Mouse (Mus musculus): ENCODE results near the gene B4galt2. TPM values are rescaled to one million over a fixed set of nuclear protein-coding genes. Genes with fewer than 3 reads are reported as not detected.

B4galt2 gene
- polyA plus RNA-seq, 1 experiment = 37.7 TPM

DNA sequence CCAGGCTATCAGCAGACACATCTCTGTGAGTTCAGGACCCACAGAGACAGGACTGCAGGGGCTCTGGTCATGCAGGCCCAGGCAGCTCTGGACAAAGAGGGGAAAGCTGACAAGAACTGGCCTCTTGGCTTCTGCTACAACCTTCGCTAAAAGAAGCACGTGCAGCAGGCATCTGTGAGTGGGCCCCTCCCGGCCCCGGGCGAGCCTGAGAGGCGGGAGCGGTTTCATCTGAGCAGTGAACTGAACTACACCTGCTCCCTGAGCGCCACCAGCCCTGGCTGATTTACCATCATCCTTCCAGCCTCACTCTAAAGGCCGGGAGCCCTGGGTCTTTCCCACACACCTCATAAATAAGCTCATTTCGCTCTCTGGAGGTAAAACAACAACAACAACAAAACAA, 5.0 kb downstream of the B4galt2 start:
- TF ChIP-seq CEBPB (IDR thresholded peaks at IDR 0.05; ENCODE audit: low read depth) (no peak), CTCF (IDR thresholded peaks at IDR 0.05; ENCODE audit: control insufficient read depth, insufficient read depth, insufficient read length) (no peak), FOSL1 (IDR thresholded peaks at IDR 0.05; ENCODE audit: insufficient read depth, low read length, poor library complexity, severe bottlenecking) (no peak)
- peaks cover 14% of the 10 kb centered on the region for H3K79me2 ChIP-seq (ENCODE audit: control insufficient read depth, insufficient read depth)
- H3K4me3 ChIP-seq (ENCODE audit: insufficient read depth, poor library complexity, severe bottlenecking) = no peak overlapping the region
- no peak overlapping the region for H3ac ChIP-seq (ENCODE audit: control insufficient read depth, insufficient read length, low read depth)
- peaks cover 26% of the 10 kb centered on the region for H3K36me3 ChIP-seq (ENCODE audit: control insufficient read depth, insufficient read depth)
- no peaks in the 10 kb centered on the region for H3K27me3 ChIP-seq (ENCODE audit: control insufficient read depth, insufficient read depth, insufficient read length)
- H3K79me3 ChIP-seq (ENCODE audit: low read depth) = peaks cover 2% of the 10 kb centered on the region

DNA sequence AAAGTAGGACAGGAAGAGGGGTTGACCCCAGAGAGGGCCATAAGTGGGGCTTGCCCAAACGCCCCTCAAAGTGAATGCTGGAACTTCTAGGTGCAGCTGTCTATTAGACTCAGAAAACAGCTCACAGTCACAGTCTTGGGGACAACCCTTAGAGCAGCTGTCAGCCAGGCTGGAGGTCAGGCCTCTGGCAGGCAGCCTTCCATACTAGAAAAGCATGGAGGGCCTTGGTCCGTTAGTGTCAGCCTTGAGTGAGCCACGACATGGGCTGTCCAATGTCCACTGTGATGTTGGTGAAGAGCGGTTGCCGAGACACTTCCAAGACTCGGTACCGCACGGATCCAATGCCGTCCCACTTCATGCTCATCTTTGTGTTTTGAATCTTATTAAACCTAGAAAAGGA, 9.7 kb downstream of the B4galt2 start:
- no peaks in the 10 kb centered on the region for H3K79me2 ChIP-seq (ENCODE audit: control insufficient read depth, insufficient read depth)
- no peaks in the 10 kb centered on the region for H3K79me3 ChIP-seq (ENCODE audit: low read depth)
- H3K27me3 ChIP-seq (ENCODE audit: control insufficient read depth, insufficient read depth, insufficient read length) = no peaks in the 10 kb centered on the region
- H3K4me3 ChIP-seq (ENCODE audit: insufficient read depth, poor library complexity, severe bottlenecking) = no peak overlapping the region
- TF ChIP-seq USF1 (IDR thresholded peaks at IDR 0.05; ENCODE audit: low read depth) = no peak
- TF ChIP-seq FOSL1 (IDR thresholded peaks at IDR 0.05; ENCODE audit: insufficient read depth, low read length, poor library complexity, severe bottlenecking) = no peak
- TF ChIP-seq MAX (IDR thresholded peaks at IDR 0.05) = no peak
- TF ChIP-seq CEBPB (IDR thresholded peaks at IDR 0.05; ENCODE audit: low read depth) = no peak
- TF ChIP-seq MYOD1 (IDR thresholded peaks at IDR 0.05; ENCODE audit: control insufficient read depth, insufficient read length, low read depth) = no peak
- no peak for TF ChIP-seq MYOG (IDR thresholded peaks at IDR 0.05; ENCODE audit: control insufficient read depth, extremely low read depth, insufficient read length)
- TF ChIP-seq CTCF (IDR thresholded peaks at IDR 0.05; ENCODE audit: control insufficient read depth, insufficient read depth, insufficient read length) = no peak
- peaks cover 22% of the 10 kb centered on the region for H3K36me3 ChIP-seq (ENCODE audit: control insufficient read depth, insufficient read depth)
- H3ac ChIP-seq (ENCODE audit: control insufficient read depth, insufficient read length, low read depth) = no peak overlapping the region

GRCm38 (mm10) chr4:117872471-117872886, 10.8 kb downstream of the B4galt2 start, which contains the start of gene Ccdc24:
TSS of gene Ccdc24 (minus strand) at chr4:117872557.
- H3ac ChIP-seq (ENCODE audit: control insufficient read depth, insufficient read length, low read depth) = no peak within 1 kb of the TSS
- no peaks in the 10 kb centered on the region for H3K79me2 ChIP-seq (ENCODE audit: control insufficient read depth, insufficient read depth)
- no peaks in the 10 kb centered on the region for H3K79me3 ChIP-seq (ENCODE audit: low read depth)
- H3K36me3 ChIP-seq (ENCODE audit: control insufficient read depth, insufficient read depth) = peaks cover 22% of the 10 kb centered on the region
- no peak within 1 kb of the TSS for H3K4me3 ChIP-seq (ENCODE audit: insufficient read depth, poor library complexity, severe bottlenecking)
- no peak for TF ChIP-seq CTCF (IDR thresholded peaks at IDR 0.05; ENCODE audit: control insufficient read depth, insufficient read depth, insufficient read length)
- no peak for TF ChIP-seq USF1 (IDR thresholded peaks at IDR 0.05; ENCODE audit: low read depth)
- no peak for TF ChIP-seq FOSL1 (IDR thresholded peaks at IDR 0.05; ENCODE audit: insufficient read depth, low read length, poor library complexity, severe bottlenecking)
- TF ChIP-seq MYOD1 (IDR thresholded peaks at IDR 0.05; ENCODE audit: control insufficient read depth, insufficient read length, low read depth) = no peak
- TF ChIP-seq MYOG (IDR thresholded peaks at IDR 0.05; ENCODE audit: control insufficient read depth, extremely low read depth, insufficient read length) = no peak
- TF ChIP-seq MAX (IDR thresholded peaks at IDR 0.05) = no peak
- no peak for TF ChIP-seq CEBPB (IDR thresholded peaks at IDR 0.05; ENCODE audit: low read depth)
- H3K27me3 ChIP-seq (ENCODE audit: control insufficient read depth, insufficient read depth, insufficient read length) = no peaks in the 10 kb centered on the region

DNA sequence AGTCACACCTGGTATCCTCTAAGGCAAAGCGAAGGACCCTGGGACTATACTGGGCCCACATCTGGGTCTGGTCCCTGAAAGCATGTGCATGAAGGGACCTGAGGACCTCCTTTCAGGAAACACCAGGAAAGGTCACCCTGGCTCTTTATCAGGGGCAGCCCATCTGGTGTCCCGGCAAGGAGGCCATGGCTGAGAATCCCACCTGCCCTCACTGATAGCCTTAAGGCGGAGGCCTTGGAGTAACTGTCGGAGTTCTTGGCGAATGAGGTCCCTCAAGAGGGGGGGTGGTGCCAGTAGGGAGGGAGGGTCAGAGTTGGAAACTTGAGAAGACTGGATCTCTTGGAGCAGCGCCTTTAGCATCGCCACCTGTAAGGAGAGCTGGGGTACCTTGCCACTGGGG, 11.5 kb downstream of the B4galt2 start:
- Histone ChIP-seq H3K36me3 (ENCODE audit: control insufficient read depth, insufficient read depth) (peaks cover 18% of the 10 kb centered on the region), H3K4me3 (ENCODE audit: insufficient read depth, poor library complexity, severe bottlenecking) (no peak overlapping the region)
- TF ChIP-seq MYOG (IDR thresholded peaks at IDR 0.05; ENCODE audit: control insufficient read depth, extremely low read depth, insufficient read length) = no peak
- no peak for TF ChIP-seq USF1 (IDR thresholded peaks at IDR 0.05; ENCODE audit: low read depth)
- TF ChIP-seq MAX (IDR thresholded peaks at IDR 0.05) = no peak
- TF ChIP-seq CEBPB (IDR thresholded peaks at IDR 0.05; ENCODE audit: low read depth) = no peak
- TF ChIP-seq MYOD1 (IDR thresholded peaks at IDR 0.05; ENCODE audit: control insufficient read depth, insufficient read length, low read depth) = no peak
- TF ChIP-seq FOSL1 (IDR thresholded peaks at IDR 0.05; ENCODE audit: insufficient read depth, low read length, poor library complexity, severe bottlenecking) = no peak
- TF ChIP-seq CTCF (IDR thresholded peaks at IDR 0.05; ENCODE audit: control insufficient read depth, insufficient read depth, insufficient read length) = no peak

DNA sequence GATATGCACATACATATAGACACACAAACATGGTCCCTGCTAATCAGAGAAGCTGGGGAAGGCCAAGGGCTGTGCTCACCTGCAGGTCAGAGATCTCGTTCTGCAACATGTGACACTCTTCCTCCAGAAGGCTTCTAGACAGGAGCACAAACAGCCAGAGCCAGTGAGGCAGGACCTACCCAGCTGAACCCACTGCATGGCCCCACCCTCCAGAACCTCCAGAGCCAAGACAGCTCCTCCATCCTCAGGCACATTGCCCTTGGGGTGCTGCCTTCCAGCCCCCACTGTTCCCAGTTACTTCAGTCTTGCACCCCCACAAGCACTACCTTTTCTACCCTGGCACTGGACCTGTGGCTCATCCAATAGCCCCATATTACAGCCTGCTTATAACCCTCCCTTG, 12.8 kb downstream of the B4galt2 start:
- Histone ChIP-seq H3ac (ENCODE audit: control insufficient read depth, insufficient read length, low read depth) (no peak overlapping the region), H3K4me3 (ENCODE audit: insufficient read depth, poor library complexity, severe bottlenecking) (no peak overlapping the region), H3K27me3 (ENCODE audit: control insufficient read depth, insufficient read depth, insufficient read length) (no peaks in the 10 kb centered on the region), H3K79me3 (ENCODE audit: low read depth) (no peaks in the 10 kb centered on the region), H3K36me3 (ENCODE audit: control insufficient read depth, insufficient read depth) (peaks cover 13% of the 10 kb centered on the region), H3K79me2 (ENCODE audit: control insufficient read depth, insufficient read depth) (no peaks in the 10 kb centered on the region)
- no peak for TF ChIP-seq CEBPB (IDR thresholded peaks at IDR 0.05; ENCODE audit: low read depth)
- TF ChIP-seq USF1 (IDR thresholded peaks at IDR 0.05; ENCODE audit: low read depth) = no peak
- TF ChIP-seq MYOG (IDR thresholded peaks at IDR 0.05; ENCODE audit: control insufficient read depth, extremely low read depth, insufficient read length) = no peak
- TF ChIP-seq MYOD1 (IDR thresholded peaks at IDR 0.05; ENCODE audit: control insufficient read depth, insufficient read length, low read depth) = no peak
- TF ChIP-seq CTCF (IDR thresholded peaks at IDR 0.05; ENCODE audit: control insufficient read depth, insufficient read depth, insufficient read length) = no peak
- TF ChIP-seq MAX (IDR thresholded peaks at IDR 0.05) = no peak
- no peak for TF ChIP-seq FOSL1 (IDR thresholded peaks at IDR 0.05; ENCODE audit: insufficient read depth, low read length, poor library complexity, severe bottlenecking)

More for the DNA sequence above, 11.5 kb downstream of the B4galt2 start:
- Histone ChIP-seq H3ac (ENCODE audit: control insufficient read depth, insufficient read length, low read depth) (no peak overlapping the region), H3K27me3 (ENCODE audit: control insufficient read depth, insufficient read depth, insufficient read length) (no peaks in the 10 kb centered on the region), H3K79me2 (ENCODE audit: control insufficient read depth, insufficient read depth) (no peaks in the 10 kb centered on the region), H3K79me3 (ENCODE audit: low read depth) (no peaks in the 10 kb centered on the region)

DNA sequence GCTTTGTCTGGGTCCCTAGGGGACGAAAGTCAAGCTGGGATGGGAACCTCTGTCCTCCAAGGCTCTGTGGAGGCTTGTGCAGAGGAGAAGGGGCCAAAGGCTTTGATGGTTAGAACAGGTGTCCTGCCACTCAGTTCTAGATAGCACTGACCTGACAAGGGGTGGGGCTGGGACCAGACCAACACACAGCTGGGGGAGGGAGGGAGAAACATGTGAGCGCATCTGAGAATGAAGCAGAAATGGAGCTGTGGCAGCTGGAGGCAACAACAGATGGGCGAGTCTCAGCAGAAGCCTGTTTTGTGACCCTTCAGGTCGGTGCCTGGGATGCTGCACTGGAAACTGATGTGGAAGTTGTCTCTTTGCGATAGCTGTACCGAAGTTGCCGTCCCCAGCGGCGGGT, 14.0 kb downstream of the B4galt2 start:
- H3K36me3 ChIP-seq (ENCODE audit: control insufficient read depth, insufficient read depth) = peaks cover 13% of the 10 kb centered on the region
- H3K79me3 ChIP-seq (ENCODE audit: low read depth) = no peaks in the 10 kb centered on the region
- no peak for TF ChIP-seq MYOG (IDR thresholded peaks at IDR 0.05; ENCODE audit: control insufficient read depth, extremely low read depth, insufficient read length)
- no peak for TF ChIP-seq MYOD1 (IDR thresholded peaks at IDR 0.05; ENCODE audit: control insufficient read depth, insufficient read length, low read depth)
- TF ChIP-seq FOSL1 (IDR thresholded peaks at IDR 0.05; ENCODE audit: insufficient read depth, low read length, poor library complexity, severe bottlenecking) = no peak
- TF ChIP-seq MAX (IDR thresholded peaks at IDR 0.05) = no peak
- TF ChIP-seq CEBPB (IDR thresholded peaks at IDR 0.05; ENCODE audit: low read depth) = no peak
- TF ChIP-seq USF1 (IDR thresholded peaks at IDR 0.05; ENCODE audit: low read depth) = no peak
- no peak for TF ChIP-seq CTCF (IDR thresholded peaks at IDR 0.05; ENCODE audit: control insufficient read depth, insufficient read depth, insufficient read length)
- no peak overlapping the region for H3K4me3 ChIP-seq (ENCODE audit: insufficient read depth, poor library complexity, severe bottlenecking)
- no peaks in the 10 kb centered on the region for H3K79me2 ChIP-seq (ENCODE audit: control insufficient read depth, insufficient read depth)
- H3K27me3 ChIP-seq (ENCODE audit: control insufficient read depth, insufficient read depth, insufficient read length) = no peaks in the 10 kb centered on the region
- H3ac ChIP-seq (ENCODE audit: control insufficient read depth, insufficient read length, low read depth) = no peak overlapping the region

All from C2C12 (cell line).